Mouse (Mus musculus) heart, postnatal 0 days (tissue): ENCODE measurements around the gene Gpr132. TPM values are rescaled to one million over a fixed set of nuclear protein-coding genes. Genes with fewer than 3 reads are reported as not detected.
A peak's percentile ranks its signal among the peaks of the same experiment; 100 is the strongest.
"Not testable (repeated sequence)": the region's sequence is repeated elsewhere in the genome, so short reads cannot be mapped to it uniquely, and the experiment has no call there.

Source experiments
- ATAC-seq: fragments of 200-750 bp; cut with Nextera tagmentation; 2 replicates; pipeline ENCODE4 v1.8.0; 2017; ENCODE audit warnings: low read depth, moderate number of reproducible peaks, moderate library complexity; ENCODE audit not compliant: insufficient read depth
- DNase-seq: peaks from one replicate; pipeline ENCODE4 v3.0.0-alpha.2; 2016; ENCODE audit warnings: low spot score
- H3K27ac ChIP-seq: fragments of 300-500 bp; sonication (generic); 2 replicates; pipeline ENCODE4 v1.5.1; 2014; ENCODE audit warnings: low read depth, mild to moderate bottlenecking
- H3K27me3 ChIP-seq: fragments of 300-500 bp; sonication (generic); 2 replicates; pipeline ENCODE4 v1.6.1; 2014; ENCODE audit warnings: low read length, mixed read lengths; ENCODE audit not compliant: control insufficient read depth, insufficient read depth
- H3K36me3 ChIP-seq: fragments of 300-500 bp; sonication (generic); replicated peaks from 2 replicates; pipeline ENCODE4 v1.6.1; 2014; ENCODE audit warnings: low read length, mixed read lengths; ENCODE audit not compliant: control insufficient read depth, insufficient read depth
- H3K4me1 ChIP-seq: fragments of 300-500 bp; sonication (generic); 2 replicates; pipeline ENCODE4 v1.6.1; 2014; ENCODE audit warnings: antibody characterized with exemption; ENCODE audit not compliant: control insufficient read depth, insufficient read depth
- H3K4me2 ChIP-seq: fragments of 300-500 bp; sonication (generic); 2 replicates; pipeline ENCODE4 v1.6.1; 2014; ENCODE audit warnings: low read depth, mild to moderate bottlenecking, low read length, moderate library complexity
- H3K4me3 ChIP-seq: fragments of 300-500 bp; sonication (generic); 2 replicates; pipeline ENCODE4 v1.5.1; 2014; ENCODE audit warnings: low read depth, low read length
- H3K9ac ChIP-seq: fragments of 300-500 bp; sonication (generic); replicated peaks from 2 replicates; pipeline ENCODE4 v1.6.1; 2014; ENCODE audit warnings: low read depth, low read length, mixed read lengths
- H3K9me3 ChIP-seq: fragments of 300-500 bp; sonication (generic); replicated peaks from 2 replicates; pipeline ENCODE4 v1.6.1; 2016; ENCODE audit warnings: low read length; ENCODE audit not compliant: control insufficient read depth
- CTCF ChIP-seq: IDR thresholded peaks from 2 replicates; pipeline ENCODE4 v1.5.1; 2016; ENCODE audit warnings: antibody characterized with exemption, control low read depth, low read depth
- EP300 ChIP-seq: IDR thresholded peaks from 2 replicates; pipeline ENCODE4 v1.6.1; 2016; ENCODE audit warnings: antibody characterized with exemption, low read depth
- WGBS: fragments of 180-500 bp; shearing (Covaris S2); extraction: QIAGEN DNeasy Blood & Tissue Kit; methylation state at CpG from one replicate; pipeline ENCODE4 v1.1.7; 2014; 5-methylcytosine and 5-hydroxymethylcytosine counted together
- polyA plus RNA-seq: library from polyadenylated mRNA; unstranded; fragments of >200 nt; fragmentation: Nextera tagmentation; extraction: Ambion mirVana; gene quantifications from 2 replicates; pipeline ENCODE4 v1.2.1, GENCODE M21; 2015
- total RNA-seq: library from RNA; depleted of rRNA; stranded (reverse); fragments of >200 nt; gene quantifications from 2 replicates; pipeline ENCODE4 v1.2.3, GENCODE M21; 2014; ENCODE audit warnings: low replicate concordance

Gpr132 gene
- total and polyA plus RNA-seq, 2 experiments from 2014 or later = 0.04 to 0.38 TPM

DNA sequence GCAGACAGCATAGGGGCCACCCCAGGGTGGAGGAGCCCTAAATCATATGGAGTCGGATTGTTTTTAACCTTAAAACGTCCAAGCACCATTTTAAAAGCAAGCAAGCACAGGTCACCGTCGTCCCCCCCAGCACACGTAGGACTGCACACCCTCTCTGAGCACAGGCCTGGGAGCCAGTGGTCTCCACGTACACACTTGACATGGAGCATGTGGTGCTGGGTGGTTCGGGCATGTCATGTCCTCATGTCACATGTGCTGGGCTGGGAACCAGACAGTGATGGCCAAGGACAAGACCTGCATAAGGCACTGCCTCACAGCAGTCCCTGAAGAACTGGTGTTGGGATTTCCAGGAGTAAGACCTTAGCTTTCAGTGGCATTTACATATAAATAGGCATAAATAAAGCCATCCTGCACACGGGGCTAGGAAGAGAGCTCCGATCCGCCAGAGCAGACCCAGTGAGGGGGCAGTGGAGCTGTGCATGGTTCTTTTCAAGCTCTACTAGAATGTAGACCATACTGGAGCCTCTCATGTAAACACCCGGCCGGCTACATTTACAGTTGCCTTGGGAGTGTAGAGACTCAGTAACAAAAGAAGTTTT lies 47.5 kb downstream of the Gpr132 start:
- Histone ChIP-seq H3K27ac (0 out of 2 replicates have a peak overlapping the region, but pooled peaks have one; percentile 18), H3K4me2 (no peak overlapping the region), H3K27me3 (no peaks in the 10 kb centered on the region), H3K9ac (no peak overlapping the region), H3K4me3 (no peak overlapping the region), H3K4me1 (peaks cover 35% of the 10 kb centered on the region), H3K36me3 (peaks cover 48% of the 10 kb centered on the region), H3K9me3 (no peaks in the 10 kb centered on the region)
- 75% methylated on average over 12 of the region's 12 CpGs for WGBS
- TF ChIP-seq CTCF (no peak), EP300 (no peak)
- no peak for ATAC-seq
- no peak for DNase-seq

DNA sequence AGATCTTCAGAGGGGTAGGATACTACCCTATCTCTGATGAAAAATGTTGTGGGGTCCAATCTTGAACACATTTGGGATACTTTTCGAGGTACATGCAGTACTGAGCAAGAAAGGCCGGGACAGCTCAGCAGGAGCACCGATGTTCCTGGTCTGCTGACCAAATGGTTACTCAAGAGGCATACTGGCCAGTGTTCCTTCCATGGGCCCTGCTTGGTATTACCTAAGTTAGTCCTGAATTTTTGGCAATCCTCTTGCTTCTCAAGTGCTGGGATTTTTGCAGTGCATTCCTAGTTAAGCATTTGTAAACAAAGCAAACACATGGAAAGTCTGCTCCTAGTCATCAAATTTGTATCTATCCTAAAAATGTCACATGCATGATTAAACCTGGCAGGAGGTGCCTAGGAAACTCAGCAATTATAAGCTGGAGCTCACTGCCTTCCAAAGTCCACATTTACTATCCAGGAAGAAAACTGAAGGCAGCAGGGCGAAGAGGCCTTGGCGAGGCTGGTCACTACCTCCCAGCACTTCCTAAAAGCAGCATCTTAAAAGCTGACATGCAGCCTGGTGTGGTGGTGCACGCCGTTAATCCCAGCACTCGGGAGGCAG lies 48.9 kb downstream of the Gpr132 start:
- no peak overlapping the region for H3K9ac ChIP-seq
- H3K27me3 ChIP-seq = no peaks in the 10 kb centered on the region
- H3K36me3 ChIP-seq = peaks cover 55% of the 10 kb centered on the region
- TF ChIP-seq EP300 (no peak), CTCF (no peak)
- no peak for ATAC-seq
- no peak for DNase-seq
- peaks cover 35% of the 10 kb centered on the region for H3K4me1 ChIP-seq
- no peak overlapping the region for H3K4me3 ChIP-seq
- H3K4me2 ChIP-seq = no peak overlapping the region
- whole genome bisulfite sequencing = 89% methylated on average over 8 of the region's 8 CpGs
- H3K27ac ChIP-seq = no peak overlapping the region
- no peaks in the 10 kb centered on the region for H3K9me3 ChIP-seq

DNA sequence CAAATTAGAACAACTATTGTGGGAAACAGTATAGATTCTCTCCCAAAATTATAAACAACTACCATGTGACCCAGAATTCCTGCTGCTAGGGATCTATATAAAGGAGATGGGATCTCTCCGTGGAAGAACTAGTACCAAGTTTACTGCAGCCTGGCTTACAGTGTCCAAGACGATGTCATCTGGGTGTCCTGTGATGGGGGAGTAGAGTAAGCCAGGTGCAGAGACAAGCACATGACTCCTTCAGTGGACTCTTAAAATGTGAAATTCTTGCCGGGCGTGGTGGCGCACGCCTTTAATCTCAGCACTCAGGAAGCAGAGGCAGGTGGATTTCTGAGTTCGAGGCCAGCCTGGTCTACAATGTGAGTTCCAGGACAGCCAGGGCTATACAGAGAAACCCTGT lies 51.2 kb downstream of the Gpr132 start:
- not testable (repeated sequence) for H3K27me3 ChIP-seq, DNase-seq, H3K9ac ChIP-seq, ATAC-seq, H3K27ac ChIP-seq, H3K4me3 ChIP-seq, H3K4me2 ChIP-seq, H3K9me3 ChIP-seq
- H3K4me1 ChIP-seq = peaks cover 14% of the 10 kb centered on the region
- 78% methylated on average over 7 of the region's 7 CpGs for WGBS
- peaks cover 61% of the 10 kb centered on the region for H3K36me3 ChIP-seq

DNA sequence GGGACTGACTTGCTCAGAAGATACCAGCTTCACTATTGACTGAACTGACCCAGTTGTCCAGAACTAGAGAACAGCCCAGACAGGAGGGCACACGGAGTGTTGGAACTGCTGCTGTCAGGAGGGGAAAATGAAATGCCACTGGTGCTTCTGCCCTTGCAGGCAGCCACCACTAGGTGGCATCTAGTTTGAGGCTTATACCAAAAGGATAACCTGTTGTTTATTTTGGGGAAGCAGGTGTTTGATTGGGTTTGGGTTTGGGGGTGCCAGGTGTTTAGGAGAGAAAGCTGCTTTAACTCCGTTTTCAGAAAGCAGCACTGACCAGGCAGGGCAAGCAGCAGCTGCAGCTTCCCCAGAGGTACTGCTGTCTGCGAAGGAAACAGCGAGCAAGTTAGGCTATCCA lies 51.7 kb downstream of the Gpr132 start:
- DNase-seq (no peak), ATAC-seq (no peak)
- H3K9ac ChIP-seq = no peak overlapping the region
- TF ChIP-seq EP300 (no peak), CTCF (peak; percentile 82)
- no peaks in the 10 kb centered on the region for H3K27me3 ChIP-seq
- no peaks in the 10 kb centered on the region for H3K9me3 ChIP-seq
- H3K27ac ChIP-seq = no peak overlapping the region
- 53% methylated on average over 4 of the region's 4 CpGs for WGBS
- H3K4me1 ChIP-seq = peaks cover 14% of the 10 kb centered on the region
- peaks cover 56% of the 10 kb centered on the region for H3K36me3 ChIP-seq
- H3K4me2 ChIP-seq = no peak overlapping the region
- H3K4me3 ChIP-seq = no peak overlapping the region

DNA sequence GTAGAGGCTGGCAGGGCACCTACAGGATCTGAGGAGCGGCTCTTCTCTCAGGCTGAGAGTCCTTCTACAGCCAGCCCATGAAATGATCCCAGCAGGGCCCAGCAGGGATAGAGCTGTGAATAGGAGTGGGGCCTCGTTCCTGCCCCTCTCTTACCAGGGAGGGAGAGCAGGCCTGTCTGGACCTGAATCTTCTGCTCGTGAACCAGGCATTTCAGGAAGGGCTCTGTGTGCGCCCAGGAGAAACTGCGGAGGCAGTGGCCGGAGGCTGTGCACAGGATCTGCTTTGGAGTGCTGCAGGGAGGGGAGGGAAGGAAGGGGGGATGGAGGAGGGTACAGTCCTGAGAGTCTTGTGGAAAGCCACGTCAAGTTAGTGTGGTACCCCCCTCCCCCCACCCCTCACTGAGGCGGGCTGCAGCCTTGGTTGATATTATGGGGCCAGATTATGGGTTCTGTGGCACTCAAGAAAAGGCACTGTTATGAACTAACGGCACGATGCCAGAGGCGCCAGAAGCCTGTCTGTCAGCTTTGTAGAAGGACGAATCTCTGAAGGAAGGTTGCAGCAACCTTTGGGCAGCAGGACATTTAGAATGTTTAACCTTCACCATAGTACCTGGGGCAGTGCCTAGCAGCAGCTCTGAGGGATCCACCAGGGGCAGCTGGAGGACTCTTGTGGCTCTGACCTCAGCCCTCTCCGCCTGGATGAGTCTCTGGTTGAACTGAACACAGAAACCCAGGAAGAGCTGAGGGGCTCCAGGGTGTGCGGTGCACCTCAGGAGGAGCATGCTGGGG lies 53.2 kb downstream of the Gpr132 start:
- H3K4me2 ChIP-seq = no peak overlapping the region
- DNase-seq (no peak), ATAC-seq (no peak)
- no peak overlapping the region for H3K27ac ChIP-seq
- H3K27me3 ChIP-seq = no peaks in the 10 kb centered on the region
- 74% methylated on average over 14 of the region's 14 CpGs for WGBS
- H3K36me3 ChIP-seq = peaks cover 44% of the 10 kb centered on the region
- no peaks in the 10 kb centered on the region for H3K9me3 ChIP-seq
- H3K9ac ChIP-seq = no peak overlapping the region
- TF ChIP-seq CTCF (no peak), EP300 (no peak)
- peaks cover 19% of the 10 kb centered on the region for H3K4me1 ChIP-seq
- no peak overlapping the region for H3K4me3 ChIP-seq
